Mouse (Mus musculus) urinary bladder, postnatal 14 days (tissue): ENCODE results near the gene Il17rd.

Experiments
- DNase-seq: peaks from one replicate; pipeline ENCODE4 v3.0.0; 2021; ENCODE audit warnings: low spot score

Gene Il17rd

DNA sequence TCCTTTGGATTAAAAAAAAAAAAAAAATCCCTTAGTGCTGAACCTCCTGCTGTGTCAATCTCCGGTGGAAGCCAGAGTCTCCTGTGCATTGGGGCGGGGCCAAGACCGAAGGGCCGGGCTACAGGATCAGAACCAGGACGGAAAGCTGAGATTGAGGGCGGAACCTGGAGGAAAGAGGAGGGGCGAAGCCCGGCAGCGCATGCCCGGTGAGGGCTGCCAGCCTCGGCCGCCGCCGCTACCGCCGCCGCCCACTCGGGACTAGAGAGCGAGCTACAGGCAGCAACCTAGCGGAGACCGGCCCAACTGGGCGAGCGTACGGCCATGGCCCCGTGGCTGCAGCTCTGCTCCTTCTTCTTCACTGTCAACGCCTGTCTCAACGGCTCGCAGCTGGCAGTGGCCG lies at the start of gene Il17rd:
Il17rd (plus strand) TSS at position 159 of the 400 bp plus-strand sequence.
- DNase-seq, result peak; percentile 94

DNA sequence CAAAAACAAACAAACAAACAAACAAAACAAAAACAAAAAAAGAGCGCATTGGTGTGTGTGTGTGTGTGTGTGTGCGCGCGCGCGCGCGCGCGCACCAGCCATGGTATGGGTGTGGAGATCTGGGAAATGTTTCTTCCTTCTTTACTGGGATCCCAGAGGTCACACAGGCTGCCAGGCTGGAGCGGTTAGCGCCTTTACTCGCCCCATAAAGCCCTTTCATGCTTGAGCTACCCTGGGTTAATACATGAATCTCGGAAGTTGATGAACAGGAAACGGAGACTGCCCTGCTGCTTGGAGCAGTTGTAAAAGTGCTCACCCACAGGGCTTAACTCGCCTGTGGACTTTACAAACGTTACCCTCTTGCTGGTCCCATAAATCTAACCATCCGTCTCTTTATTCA lies 47.1 kb upstream of the Il17rd start:
- no peak for DNase-seq

DNA sequence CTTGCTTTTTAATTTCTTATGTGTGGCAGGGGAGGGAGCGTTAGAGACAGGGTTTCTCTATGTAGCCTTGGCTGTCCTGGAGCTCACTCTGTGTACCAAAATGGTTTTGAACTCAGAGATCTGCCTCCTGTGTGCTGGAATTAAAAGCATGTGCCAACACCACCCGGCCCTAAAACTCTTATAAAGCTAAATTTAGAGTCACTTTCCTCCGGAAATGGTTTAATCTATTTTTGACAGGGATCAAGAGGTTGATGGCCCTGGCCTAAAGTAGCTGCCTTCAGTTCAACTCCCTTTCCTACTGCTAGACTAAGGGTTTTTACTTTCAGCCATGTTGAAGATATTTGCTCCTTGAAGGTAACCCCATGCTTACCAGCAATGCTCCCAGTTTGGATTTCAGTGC lies 45.3 kb upstream of the Il17rd start:
- no peak for DNase-seq

DNA sequence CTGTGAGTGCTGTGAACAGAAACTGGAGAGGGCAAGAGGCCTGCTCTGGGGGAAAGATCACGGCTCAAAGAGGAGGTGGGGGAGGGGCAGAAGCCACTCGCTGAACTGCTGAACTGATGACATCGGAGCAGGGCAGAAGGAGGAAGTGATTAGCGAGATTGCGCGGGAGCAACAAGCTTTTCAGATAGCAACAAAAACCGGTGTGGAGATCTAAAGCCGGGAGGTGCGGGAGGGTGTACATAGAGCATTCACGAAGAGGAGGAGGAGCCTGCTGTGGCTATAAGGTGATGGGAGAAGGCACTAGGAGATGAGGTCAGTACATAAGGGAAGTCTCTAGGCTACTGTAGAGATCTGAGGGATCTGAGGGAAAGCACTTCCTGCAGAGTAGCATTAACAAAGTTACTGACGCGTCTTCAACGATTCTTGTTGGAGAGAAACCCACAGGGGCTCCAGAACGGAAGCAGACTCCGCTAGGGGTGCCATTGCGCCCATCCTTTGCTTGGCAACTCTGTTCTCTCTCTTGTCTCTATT lies 44.5 kb upstream of the Il17rd start, which contains the start of gene Hesx1:
Hesx1 (plus strand) TSS at position 206 of the 531 bp plus-strand sequence.
- DNase-seq, result peak; percentile 58

DNA sequence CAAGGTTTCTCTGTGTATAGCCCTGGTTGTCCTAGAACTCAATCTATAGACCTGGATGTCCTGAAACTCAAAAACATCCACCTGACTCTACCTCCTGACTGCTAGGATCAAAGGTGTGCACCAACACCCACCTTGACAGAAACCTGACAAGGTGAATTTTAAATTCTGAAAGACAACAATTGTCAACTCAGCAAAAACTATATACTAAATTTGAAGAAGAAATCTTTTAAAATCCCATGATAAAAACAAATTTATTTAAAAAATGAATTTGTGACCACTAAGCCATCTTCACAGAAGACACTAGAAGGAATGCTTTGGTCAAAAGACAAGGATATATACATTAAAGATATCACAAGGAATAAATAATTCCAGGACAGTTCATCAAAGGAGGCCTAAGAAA lies 42.5 kb upstream of the Il17rd start:
- no peak for DNase-seq

DNA sequence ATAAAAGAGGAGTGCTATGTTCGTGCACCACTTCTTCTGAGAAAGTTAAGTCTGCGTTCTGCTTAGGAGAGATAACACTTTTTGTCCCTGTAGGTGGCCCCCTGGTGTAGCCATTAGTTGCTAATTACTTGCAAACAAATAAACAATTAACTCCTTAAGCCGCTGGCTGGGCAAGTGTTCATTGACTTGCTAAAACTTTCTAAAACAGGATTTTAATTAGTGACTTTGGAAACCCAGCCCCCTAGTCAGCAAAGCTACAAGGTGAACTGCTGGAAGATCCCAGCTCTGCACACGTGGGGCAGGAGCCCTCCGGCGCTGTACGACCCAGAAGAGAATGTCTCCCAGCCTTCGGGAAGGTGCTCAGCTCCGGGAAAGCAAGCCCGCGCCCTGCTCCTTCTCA lies 38.4 kb upstream of the Il17rd start:
- DNase-seq, result no peak

DNA sequence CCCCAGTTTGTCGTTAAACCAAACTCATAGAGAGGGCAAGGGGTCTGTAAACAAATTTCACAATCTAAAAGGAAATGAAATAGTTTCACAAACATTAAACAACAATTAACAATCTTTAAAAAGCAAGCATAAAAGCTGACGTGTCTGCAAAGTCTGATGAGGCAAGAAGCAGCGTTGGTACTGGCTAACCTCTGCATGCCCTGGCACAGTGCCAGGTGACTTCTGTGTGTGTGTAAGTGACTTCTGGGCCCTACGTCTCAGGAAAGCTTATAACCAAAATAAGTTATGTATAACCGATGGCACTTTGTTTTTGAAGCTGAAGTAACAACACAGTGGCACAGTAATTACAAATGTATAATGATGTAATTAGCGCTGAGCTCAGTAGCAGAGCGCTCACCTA lies 33.8 kb upstream of the Il17rd start:
- DNase-seq, result no peak

DNA sequence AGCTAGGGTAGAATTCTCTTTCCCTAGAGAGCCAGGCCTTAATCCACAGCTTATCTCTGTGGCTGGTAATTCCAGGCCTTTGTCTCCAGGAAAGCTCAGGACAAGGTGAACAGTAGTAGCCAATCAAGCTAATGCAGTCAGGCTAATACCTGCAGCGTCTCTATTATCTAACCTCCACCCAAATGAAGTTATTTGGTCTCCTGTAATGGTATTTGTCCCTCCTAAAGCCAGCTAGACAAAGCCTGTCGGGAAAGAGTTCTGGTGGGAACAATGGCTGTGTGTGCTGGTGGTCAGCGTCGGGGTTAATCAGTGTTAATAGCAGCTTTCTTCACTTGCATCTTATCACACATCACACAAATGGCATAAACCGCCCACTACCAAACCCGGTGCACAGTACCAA lies 32.8 kb upstream of the Il17rd start:
- DNase-seq, result no peak

DNA sequence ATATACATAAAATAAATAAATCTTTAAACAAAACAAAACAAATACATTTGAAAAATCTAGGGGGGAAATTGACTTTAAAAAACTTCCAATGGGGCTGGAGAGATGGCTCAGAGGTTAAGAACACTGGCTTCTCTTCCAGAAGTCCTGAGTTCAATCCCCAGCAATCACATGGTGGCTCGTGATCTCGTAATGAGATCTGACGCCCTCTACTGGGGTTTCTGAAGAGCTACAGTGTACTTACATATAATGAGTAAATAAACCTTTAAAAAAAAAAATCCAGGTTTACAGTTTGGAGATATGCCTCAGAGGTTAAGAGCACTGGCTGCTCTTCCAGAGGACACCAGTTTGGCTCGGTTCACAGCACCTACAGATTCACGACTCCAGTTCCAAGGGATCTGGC lies 27.2 kb upstream of the Il17rd start:
- no peak for DNase-seq

DNA sequence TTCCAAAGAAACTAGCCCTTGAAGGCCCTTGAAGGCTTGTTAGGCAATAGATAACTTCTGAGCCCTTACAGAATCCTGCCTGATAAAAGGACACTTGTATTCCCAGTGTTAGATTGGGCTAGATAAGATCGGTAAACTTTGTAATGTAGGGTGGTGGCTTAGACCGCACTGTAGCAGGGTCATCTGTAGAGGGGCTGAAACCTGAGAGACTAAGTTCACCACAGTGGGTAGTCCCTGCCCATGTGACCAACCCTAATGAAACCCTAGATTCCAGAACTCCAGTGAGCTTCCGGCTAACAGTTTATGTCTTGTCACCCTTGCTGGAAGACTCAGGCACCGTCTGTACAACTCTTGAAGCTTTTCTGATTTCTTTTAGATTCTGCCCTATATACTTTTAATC lies 25.1 kb upstream of the Il17rd start:
- DNase-seq, result no peak

DNA sequence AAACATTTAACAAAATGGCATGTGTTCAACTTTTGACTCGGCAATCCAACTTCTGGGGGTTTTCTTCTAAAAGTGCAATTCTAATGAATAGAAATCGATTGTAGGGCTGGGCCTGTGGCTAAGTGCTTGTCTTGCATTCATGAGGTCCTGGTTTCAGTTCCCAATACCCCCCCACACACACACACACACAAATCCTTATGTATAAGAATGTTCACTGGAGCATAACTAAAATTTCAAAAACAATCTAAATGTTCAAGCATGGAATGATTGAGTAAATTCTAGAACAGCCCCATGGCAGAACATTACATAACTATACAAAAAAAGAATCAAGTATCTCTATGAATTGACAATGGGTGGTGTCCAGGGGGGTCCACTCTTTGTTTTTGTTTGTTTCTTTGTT lies 20.8 kb upstream of the Il17rd start:
- no peak for DNase-seq

DNA sequence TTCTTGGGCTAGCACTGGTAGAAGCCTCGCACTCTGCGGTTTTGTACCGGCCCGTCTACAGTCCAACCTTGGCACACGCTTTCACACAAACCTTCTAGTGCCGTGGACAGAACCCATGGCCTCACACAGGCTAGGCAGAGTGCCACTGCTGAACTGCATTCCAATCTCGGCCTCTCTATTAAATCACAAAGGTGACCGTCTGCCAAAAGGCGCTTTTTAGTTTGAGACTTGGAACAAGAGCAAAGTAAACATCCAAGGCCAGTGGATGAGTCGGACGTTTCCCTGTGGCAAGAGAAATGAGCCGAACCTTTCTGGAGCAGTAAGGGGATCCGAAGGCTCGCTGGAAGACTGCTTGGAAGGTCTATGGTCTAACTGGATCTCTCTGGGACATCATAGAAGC lies 18.9 kb upstream of the Il17rd start:
- DNase-seq, result peak; percentile 37

DNA sequence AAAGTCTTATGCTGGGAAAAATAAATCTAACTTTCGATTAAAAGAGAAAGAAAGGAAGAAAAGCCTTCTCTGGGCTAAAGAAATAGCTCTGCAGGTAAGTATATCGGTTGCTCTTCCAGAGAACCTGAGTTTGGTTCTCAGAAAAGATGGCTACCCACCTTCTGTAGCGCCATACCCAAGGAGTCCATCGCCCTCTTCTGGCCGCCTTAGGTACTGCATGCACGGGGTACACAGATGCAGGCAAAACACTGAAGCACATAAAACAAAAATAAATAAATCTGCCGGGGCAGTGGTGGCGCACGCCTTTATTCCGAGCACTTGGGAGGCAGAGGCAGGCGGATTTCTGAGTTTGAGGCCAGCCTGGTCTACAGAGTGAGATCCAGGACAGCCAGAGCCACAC lies 15.9 kb upstream of the Il17rd start:
- peak; percentile 65 for DNase-seq

DNA sequence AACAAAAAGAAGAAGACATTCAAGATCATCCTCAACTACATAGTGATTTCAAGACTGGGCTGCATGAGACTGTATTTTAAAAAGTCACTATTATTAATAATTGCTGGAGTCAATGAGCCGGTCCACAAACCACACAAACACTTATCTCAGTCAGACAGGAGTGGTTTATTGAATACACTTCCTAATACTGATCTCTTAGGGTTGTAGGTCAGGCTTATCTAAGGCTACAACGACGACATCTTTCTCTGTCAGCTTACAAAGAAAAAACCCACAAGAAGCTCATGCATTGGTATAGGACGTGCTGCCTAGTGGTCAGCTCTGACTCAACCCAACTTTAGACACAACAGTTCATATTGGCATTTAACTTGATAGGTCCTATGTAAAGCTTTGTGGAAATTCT lies 14.1 kb upstream of the Il17rd start:
- DNase-seq, result no peak

DNA sequence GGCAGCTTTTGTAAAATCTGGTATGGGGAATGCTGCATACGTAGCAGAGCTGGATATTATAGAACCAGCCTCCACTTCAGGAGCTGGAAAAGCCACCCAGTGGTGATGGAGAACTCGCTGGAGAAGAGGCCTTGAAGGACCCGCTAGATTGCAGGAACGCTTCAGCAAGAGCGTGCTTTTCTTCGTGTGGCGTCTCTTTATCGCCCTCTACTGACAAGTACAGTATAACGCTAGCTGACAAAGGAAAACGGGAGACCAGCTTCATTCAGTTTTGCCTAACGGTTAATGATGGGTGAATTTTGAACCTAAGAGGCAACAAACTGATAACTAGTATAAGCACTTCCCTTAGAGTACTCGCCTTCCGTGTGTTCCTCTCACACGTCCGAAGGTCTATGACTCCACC lies 9.0 kb upstream of the Il17rd start:
- DNase-seq, result peak; percentile 37

DNA sequence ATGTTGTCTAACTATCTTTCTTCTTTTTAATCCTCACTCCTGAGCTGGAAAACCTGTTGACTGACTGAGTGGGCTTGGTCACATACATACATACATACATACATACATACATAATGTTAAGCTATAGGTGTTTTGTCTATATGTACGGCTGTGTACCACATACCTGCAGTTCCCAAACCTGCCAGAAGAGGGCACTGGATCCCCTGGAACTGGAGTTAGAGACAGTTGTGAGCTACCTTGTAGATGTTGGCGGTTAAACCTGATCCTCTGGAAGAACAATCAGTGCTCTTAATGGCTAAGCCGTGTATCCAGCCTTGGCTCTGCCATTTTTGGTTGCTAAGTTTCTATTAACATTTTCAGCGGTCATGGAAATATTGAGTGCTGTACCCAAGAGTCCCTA lies 7.6 kb upstream of the Il17rd start:
- DNase-seq, result peak; percentile 84

DNA sequence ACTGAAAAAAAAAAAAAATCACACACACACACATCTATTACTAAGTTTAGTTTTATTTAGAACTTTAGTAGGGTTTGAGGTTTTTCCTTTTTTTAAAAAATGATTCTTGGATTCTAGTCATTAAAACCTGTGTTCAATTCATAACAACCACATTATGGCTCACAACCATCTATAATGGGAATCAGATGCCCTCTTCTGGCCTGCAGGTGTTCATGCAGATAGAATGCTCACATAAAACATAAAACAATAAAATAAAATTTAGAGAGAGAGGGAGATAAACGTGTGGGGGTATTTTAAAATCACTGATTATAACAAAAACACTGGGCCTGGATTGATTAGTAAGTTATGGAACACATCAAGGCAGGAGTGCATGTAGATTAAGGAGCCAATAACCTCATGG lies 1.2 kb upstream of the Il17rd start:
- DNase-seq, result no peak

DNA sequence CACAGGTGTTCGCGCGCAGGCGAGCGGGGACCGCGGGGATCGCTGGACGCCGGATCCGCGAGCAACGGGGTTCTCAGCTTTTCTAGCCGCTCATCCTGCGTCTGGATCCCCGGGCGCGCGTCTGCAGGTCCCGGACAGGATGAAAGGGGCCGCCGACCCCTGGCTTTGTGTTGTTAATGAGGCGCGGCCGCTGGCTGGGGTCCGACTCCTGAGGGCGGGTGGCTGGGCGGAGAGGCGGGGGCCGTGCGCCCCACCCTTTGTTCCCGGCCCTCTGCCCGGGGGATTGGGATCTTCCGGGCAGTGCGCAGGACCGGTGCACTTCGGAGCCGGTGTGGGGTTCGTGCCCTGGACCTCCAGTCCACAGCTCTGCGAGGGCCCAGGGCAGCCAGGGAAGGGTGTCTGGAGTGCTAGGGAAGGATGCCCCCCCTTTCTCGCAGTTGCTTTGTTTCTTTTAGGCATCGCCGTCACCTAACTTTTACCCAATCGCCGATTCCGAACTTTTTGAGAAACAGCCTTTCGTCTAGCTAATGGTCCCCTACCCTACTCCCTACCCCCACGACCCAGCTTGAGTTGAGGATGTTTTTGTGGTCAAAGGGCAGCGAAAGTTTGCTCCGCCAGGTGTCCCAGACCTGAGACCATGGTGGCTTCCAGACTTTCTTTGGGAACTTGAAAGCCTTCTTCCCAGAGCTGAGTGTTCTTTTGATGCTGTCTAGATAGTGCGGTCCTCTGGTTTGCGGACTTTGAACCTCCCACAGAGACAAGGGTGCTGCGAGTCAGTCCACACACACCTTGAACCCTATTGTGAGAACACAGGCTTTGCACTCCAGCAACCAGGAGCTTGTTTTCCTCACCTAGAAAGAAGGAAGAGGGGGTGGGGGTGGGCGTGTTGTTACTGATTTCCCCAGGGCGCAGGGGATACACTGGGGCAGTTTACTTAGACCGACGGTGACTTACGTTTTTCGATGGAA lies 824 bp downstream of the Il17rd start:
- DNase-seq, result peak; percentile 61

DNA sequence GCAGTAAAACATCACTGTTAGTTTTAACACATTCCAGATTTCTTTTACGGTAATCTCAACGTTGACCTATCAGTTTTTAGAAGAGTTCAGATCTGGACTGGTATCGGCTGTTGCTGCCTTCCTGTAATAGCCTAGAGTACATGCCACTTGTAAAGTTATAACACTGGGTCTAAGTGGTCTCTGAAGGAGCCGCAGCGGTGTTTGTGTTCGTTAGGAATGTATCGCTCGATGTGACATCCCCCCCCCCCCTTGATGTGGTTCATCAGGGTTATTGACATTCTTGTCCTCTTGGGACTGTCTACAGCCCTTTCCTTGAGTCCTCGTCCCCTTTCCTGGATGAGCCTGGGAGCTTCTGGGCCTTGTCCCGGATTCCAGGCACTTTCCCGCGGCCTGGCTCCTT lies 1.7 kb downstream of the Il17rd start:
- no peak for DNase-seq

DNA sequence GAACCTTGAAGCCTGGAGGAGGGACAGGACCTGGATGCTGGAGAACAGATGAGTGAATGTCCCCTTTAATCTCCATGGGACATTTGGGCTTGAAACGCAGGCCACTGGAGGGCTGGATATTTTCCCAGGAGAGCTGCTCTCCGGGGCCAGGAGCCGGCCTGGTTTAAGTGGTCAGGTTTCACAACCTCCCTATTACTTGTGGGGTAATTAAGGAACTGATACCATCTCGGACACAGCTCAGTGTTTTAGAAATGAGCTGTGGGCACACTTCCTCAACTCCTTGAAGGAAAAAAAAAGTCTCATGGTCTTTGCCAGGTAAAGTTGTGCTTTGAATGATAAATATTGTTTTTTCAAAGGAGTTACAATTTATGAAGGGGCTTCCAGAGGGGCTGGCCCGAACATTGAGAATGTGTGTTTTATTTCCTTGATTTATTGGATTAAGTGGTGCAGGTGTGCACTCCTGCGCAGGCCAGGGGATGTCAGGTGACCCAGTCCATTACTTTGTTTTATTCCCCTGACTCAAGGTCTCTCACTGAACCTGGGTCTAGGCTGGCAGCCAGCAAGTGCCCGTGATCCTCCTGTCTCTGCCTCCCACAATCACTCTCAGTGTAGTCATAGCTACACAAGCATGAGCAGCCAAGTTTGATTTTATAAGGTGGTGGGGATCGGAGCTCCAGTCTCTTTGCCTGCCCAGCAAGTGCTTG lies 3.7 kb downstream of the Il17rd start:
- DNase-seq, result no peak

DNA sequence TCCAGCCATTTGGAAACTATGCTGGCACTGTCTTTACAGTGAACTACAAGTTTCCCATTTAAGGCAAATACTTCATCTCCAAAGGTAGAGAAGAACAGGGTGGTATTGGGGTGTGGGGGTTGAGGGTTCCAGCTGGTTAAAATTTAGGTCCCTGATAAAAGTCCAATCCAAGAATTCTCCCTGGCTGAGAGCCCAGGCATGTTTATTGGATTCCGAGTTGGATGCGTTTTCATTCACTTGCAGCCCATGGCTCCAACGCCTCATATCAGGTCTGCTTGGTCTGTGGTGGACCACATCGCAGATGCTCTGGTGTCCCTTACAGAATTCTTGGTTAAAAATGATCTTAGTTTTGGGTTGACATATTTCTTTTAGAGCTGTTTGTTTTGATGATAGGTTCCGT lies 4.7 kb downstream of the Il17rd start:
- peak; percentile 28 for DNase-seq

DNA sequence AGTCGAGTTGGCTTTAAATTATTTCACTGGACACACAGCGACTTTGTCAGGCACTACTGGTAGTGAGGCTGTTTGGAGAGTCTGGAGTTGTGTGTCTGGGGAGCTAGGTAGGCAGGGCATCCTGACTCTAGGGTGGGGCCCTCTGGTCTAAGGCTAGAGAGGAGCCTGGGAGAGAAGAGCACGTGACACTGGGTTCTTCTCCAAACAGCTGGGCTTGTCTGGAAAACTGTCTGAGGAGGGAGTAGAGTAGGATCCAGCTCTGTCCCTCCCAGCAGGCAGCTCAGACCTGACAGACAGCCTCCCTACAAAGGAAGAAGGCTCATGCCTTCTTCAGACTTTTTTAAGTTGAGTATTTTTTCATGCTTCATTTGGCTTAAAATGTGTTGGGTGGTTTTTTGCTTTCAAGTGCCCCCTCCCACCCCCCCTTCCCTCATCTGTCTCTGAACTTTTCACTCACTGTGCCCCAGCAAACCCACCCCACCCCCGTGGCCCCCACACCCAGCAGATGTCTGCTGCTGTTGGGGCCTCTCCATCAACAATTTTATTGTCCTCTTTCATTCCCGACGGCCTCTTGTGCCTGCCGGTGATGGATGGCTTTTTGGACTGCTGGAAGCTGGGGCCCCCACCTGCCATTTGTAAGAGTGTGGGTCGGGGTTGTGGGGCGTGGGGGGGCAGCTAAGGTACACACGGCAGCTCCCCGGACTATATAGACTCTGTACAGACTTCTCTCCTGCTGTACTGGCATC lies 5.7 kb downstream of the Il17rd start:
- peak; percentile 41 for DNase-seq
